Mouse (Mus musculus) heart, adult 2 months (tissue): ENCODE results near the gene Cacna1d.

Experiments
- CTCF ChIP-seq: fragments of 200-600 bp; IDR thresholded peaks from 2 replicates; pipeline ENCODE4 v1.8.1; 2022; ENCODE audit warnings: antibody characterized with exemption, mild to moderate bottlenecking, moderate library complexity
- POLR2A ChIP-seq: fragments of 200-500 bp; IDR thresholded peaks from 2 replicates; pipeline ENCODE4 v1.6.1; 2011; ENCODE audit warnings: mild to moderate bottlenecking, low read depth, low read length, control low read depth; ENCODE audit not compliant: insufficient read depth

DNA sequence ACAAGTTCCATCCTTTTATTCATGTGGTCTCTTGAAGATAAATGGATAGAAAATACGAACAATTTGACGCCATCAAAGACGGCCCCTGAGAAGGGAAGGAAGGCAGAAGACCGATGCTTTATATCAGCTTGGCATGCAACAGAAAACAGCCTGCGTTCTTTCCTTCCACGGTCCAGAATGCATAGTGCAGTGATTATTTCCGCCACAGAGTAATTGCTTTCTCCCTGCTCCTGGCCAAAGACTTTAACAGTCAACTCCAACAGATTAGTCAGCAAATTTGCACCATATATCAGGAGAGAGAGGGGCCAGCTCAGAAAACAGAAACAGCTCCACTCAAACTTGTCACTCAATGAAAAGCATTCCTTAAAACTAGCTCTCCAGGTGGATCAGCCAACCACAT, 71.8 kb downstream of the Cacna1d start:
- no peak for TF ChIP-seq CTCF
- TF ChIP-seq POLR2A = no peak
